ENCODE assay signal across 22 mouse cellular contexts in the genomic region with DNA sequence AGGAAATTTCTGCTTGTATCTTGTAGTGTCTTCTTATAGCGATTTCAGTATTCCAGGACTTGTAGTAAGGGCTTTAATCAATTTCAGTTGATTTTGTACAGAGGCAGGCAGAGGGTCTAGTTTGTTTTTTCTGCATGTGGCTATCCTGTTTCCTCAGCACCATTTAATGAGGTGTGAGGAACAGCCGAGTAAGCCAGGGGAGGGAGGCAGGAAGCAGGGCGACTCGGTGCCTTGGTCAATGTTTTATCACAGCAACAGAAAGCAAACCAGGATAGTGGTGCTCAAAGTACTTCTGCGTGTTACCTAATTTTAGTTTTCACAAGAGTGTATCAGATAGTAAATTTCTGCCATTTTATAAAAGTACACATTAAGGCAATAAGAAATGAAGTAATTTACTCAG. TPM values are rescaled to one million over a fixed set of nuclear protein-coding genes. Genes with fewer than 3 reads are reported as not detected.
DNase-seq lines count a peak whose midpoint lies in the region; ATAC-seq lines count a peak whose summit lies in the region.
"Had no signal": no experiment of that assay in that cellular context is flagged by ENCODE, and none has a peak within 500 bp of the region (broad histone marks: within the 10 kb centered on the region; RNA-seq: fewer than 3 reads in every experiment).

No protein-coding gene starts in this region.

- H3K4me1 ChIP-seq in kidney, embryonic 16.5 days (ENCODE audit: insufficient read depth, low read length): 0 out of 2 replicates have a peak, but pooled peaks cover 9% of the 10 kb centered on the region
- no peaks in the 10 kb centered on the region for H3K4me1 ChIP-seq in kidney, embryonic 15.5 days
- peaks cover 12% of the 10 kb centered on the region for H3K4me1 ChIP-seq in limb, embryonic 11.5 days (ENCODE audit: control insufficient read depth, insufficient read depth, low read length)
- peaks cover 29% of the 10 kb centered on the region for H3K4me1 ChIP-seq in limb, embryonic 10.5 days
- H3K4me1 ChIP-seq in limb, embryonic 13.5 days: peaks cover 30% of the 10 kb centered on the region
- H3K4me1 ChIP-seq: embryonic facial prominence, embryonic 15.5 days had no signal

- peak; percentile 61 for DNase-seq in limb, embryonic 11.5 days (ENCODE audit: low spot score)
- DNase-seq in limb, embryonic 10.5 days (ENCODE audit: low spot score): no peak
- no peak for DNase-seq in gastrocnemius, adult 8-10 months (ENCODE audit: low spot score in 2 of 2)
- DNase-seq: adrenal gland, adult 2 months; adrenal gland, postnatal 10 days; adrenal gland, postnatal 25 days; cerebellum, adult 11 months; cerebellum, adult 8-10 months; cerebellum, adult 9-11 months; cerebellum, postnatal 14 days; cerebellum, postnatal 36 days had no signal

- H3K9me3 ChIP-seq in kidney, embryonic 16.5 days (ENCODE audit: low read length): no peaks in the 10 kb centered on the region
- H3K9me3 ChIP-seq in kidney, embryonic 15.5 days (replicated peaks): no peaks in the 10 kb centered on the region
- H3K9me3 ChIP-seq in limb, embryonic 11.5 days (ENCODE audit: control insufficient read depth, low read length): no peaks in the 10 kb centered on the region
- H3K9me3 ChIP-seq in limb, embryonic 10.5 days (replicated peaks): no peaks in the 10 kb centered on the region
- no peaks in the 10 kb centered on the region for H3K9me3 ChIP-seq in limb, embryonic 13.5 days
- H3K9me3 ChIP-seq: embryonic facial prominence, embryonic 13.5 days; embryonic facial prominence, embryonic 15.5 days; forebrain, embryonic 10.5 days; forebrain, embryonic 12.5 days had no signal

- no peak overlapping the region for H3K4me3 ChIP-seq in kidney, embryonic 16.5 days (ENCODE audit: low read length)
- H3K4me3 ChIP-seq in kidney, embryonic 15.5 days (replicated peaks): no peak overlapping the region
- H3K4me3 ChIP-seq in limb, embryonic 11.5 days (ENCODE audit: low read depth, low read length): no peak overlapping the region
- no peak overlapping the region for H3K4me3 ChIP-seq in limb, embryonic 10.5 days
- no peak overlapping the region for H3K4me3 ChIP-seq in limb, embryonic 13.5 days
- H3K4me3 ChIP-seq: embryonic facial prominence, embryonic 13.5 days; embryonic facial prominence, embryonic 15.5 days; erythroblast, embryonic 14.5 days; forebrain, embryonic 10.5 days; forebrain, embryonic 12.5 days had no signal

- H3K27ac ChIP-seq in kidney, embryonic 16.5 days (ENCODE audit: low read length): no peak overlapping the region
- H3K27ac ChIP-seq in kidney, embryonic 15.5 days: no peak overlapping the region
- no peak overlapping the region for H3K27ac ChIP-seq in limb, embryonic 11.5 days (replicated peaks; ENCODE audit: low read depth, low read length)
- H3K27ac ChIP-seq in limb, embryonic 10.5 days: no peak overlapping the region
- no peak overlapping the region for H3K27ac ChIP-seq in limb, embryonic 13.5 days
- H3K27ac ChIP-seq: embryonic facial prominence, embryonic 13.5 days; embryonic facial prominence, embryonic 15.5 days; forebrain, embryonic 10.5 days; forebrain, embryonic 12.5 days had no signal

- peak; percentile 70; the same call in 1 of the 2 replicates for ATAC-seq in kidney, embryonic 16.5 days (ENCODE audit: low FRiP score, low TSS enrichment)
- ATAC-seq in kidney, embryonic 15.5 days (replicated peaks; ENCODE audit: low FRiP score): no peak
- ATAC-seq in limb, embryonic 11.5 days (ENCODE audit: insufficient number of reproducible peaks, low FRiP score, low TSS enrichment, low read depth): no peak
- ATAC-seq in limb, embryonic 13.5 days (ENCODE audit: low FRiP score, low read depth): no peak
- ATAC-seq: forebrain, embryonic 14.5 days; forebrain, embryonic 16.5 days had no signal

- WGBS in kidney, embryonic 16.5 days: 15% methylated on average over 5 of the region's 5 CpGs
- 21% methylated on average over 5 of the region's 5 CpGs for WGBS in kidney, embryonic 15.5 days
- WGBS in limb, embryonic 11.5 days: 16% methylated on average over 5 of the region's 5 CpGs
- 30% methylated on average over 5 of the region's 5 CpGs for WGBS in limb, embryonic 10.5 days
- WGBS in limb, embryonic 13.5 days: 14% methylated on average over 5 of the region's 5 CpGs

- H3K4me2 ChIP-seq in kidney, embryonic 16.5 days (replicated peaks; ENCODE audit: low read depth, low read length): no peak overlapping the region
- no peak overlapping the region for H3K4me2 ChIP-seq in kidney, embryonic 15.5 days
- no peak overlapping the region for H3K4me2 ChIP-seq in limb, embryonic 11.5 days (ENCODE audit: low read depth, severe bottlenecking)
- peak overlapping the region; percentile 23 for H3K4me2 ChIP-seq in limb, embryonic 13.5 days (replicated peaks)
- H3K4me2 ChIP-seq: embryonic facial prominence, embryonic 13.5 days; embryonic facial prominence, embryonic 15.5 days; forebrain, embryonic 12.5 days had no signal

- H3K9ac ChIP-seq in kidney, embryonic 16.5 days (replicated peaks; ENCODE audit: low read length): no peak overlapping the region
- H3K9ac ChIP-seq in kidney, embryonic 15.5 days: no peak overlapping the region
- no peak overlapping the region for H3K9ac ChIP-seq in limb, embryonic 11.5 days (ENCODE audit: low read length)
- H3K9ac ChIP-seq in limb, embryonic 13.5 days: no peak overlapping the region
- H3K9ac ChIP-seq: embryonic facial prominence, embryonic 13.5 days; embryonic facial prominence, embryonic 15.5 days; forebrain, embryonic 12.5 days had no signal

- no peaks in the 10 kb centered on the region for H3K27me3 ChIP-seq in kidney, embryonic 16.5 days (ENCODE audit: insufficient read depth, low read length)
- no peaks in the 10 kb centered on the region for H3K27me3 ChIP-seq in kidney, embryonic 15.5 days
- H3K27me3 ChIP-seq in limb, embryonic 11.5 days (ENCODE audit: control insufficient read depth, insufficient read depth, low read length): no peaks in the 10 kb centered on the region
- H3K27me3 ChIP-seq in limb, embryonic 10.5 days (ENCODE audit: low read depth, poor library complexity, severe bottlenecking): no peaks in the 10 kb centered on the region
- no peaks in the 10 kb centered on the region for H3K27me3 ChIP-seq in limb, embryonic 13.5 days
- H3K27me3 ChIP-seq: embryonic facial prominence, embryonic 13.5 days; embryonic facial prominence, embryonic 15.5 days; forebrain, embryonic 12.5 days had no signal

- H3K36me3 ChIP-seq in kidney, embryonic 16.5 days (ENCODE audit: insufficient read depth, low read length): no peaks in the 10 kb centered on the region
- H3K36me3 ChIP-seq in kidney, embryonic 15.5 days: no peaks in the 10 kb centered on the region
- no peaks in the 10 kb centered on the region for H3K36me3 ChIP-seq in limb, embryonic 11.5 days (ENCODE audit: control insufficient read depth, insufficient read depth, low read length)
- 0 out of 2 replicates have a peak, but pooled peaks cover 2% of the 10 kb centered on the region for H3K36me3 ChIP-seq in limb, embryonic 10.5 days
- H3K36me3 ChIP-seq in limb, embryonic 13.5 days: peaks cover 9% of the 10 kb centered on the region; the same call in 1 of the 2 replicates
- H3K36me3 ChIP-seq: embryonic facial prominence, embryonic 13.5 days; embryonic facial prominence, embryonic 15.5 days; forebrain, embryonic 12.5 days had no signal

RNA-seq across cellular contexts. Expression of a gene that starts 13.2 kb away (rescaled TPM):
- 5.7 and 6.0 TPM in 2 replicates for polyA plus RNA-seq in kidney, embryonic 16.5 days (2015; fragmentation: Nextera tagmentation; extraction: Ambion mirVana)
- 6.2 and 6.8 TPM in 2 replicates for polyA plus RNA-seq in kidney, embryonic 15.5 days (2015; fragmentation: Nextera tagmentation; extraction: Ambion mirVana)
- polyA plus RNA-seq in limb, embryonic 11.5 days (2014; fragmentation: Nextera tagmentation; extraction: Ambion mirVana): 10.5 and 12.0 TPM in 2 replicates
- polyA plus RNA-seq in limb, embryonic 10.5 days (2016; fragmentation: Nextera tagmentation; extraction: Ambion mirVana): 6.7 and 9.5 TPM in 2 replicates
- polyA plus RNA-seq in limb, embryonic 13.5 days (2015; fragmentation: Nextera tagmentation; extraction: Ambion mirVana): 14.0 and 15.9 TPM in 2 replicates
- total RNA-seq in gastrocnemius, adult 8-10 months (2022): 100 to 1,000 TPM; 102 to 132 (median 111) TPM
- total RNA-seq: MEL had no signal
